Comparison of ENCODE assay signal across 21 mouse cellular contexts in genomic region chr5:67670158-67670557, GRCm38 (mm10).
DNase-seq lines count a peak whose midpoint lies in the region; ATAC-seq and TF ChIP-seq lines count a peak whose summit lies in the region.
"Had no signal": no experiment of that assay in that cellular context is flagged by ENCODE, and none has a peak within 500 bp of the region (broad histone marks: within the 10 kb centered on the region; RNA-seq: fewer than 3 reads in every experiment).

No protein-coding gene starts in this region.

- 75% methylated on average over 6 of the region's 6 CpGs for WGBS in heart, embryonic 10.5 days
- WGBS in heart, embryonic 11.5 days (ENCODE audit: insufficient replicate concordance), result 68% methylated on average over 6 of the region's 6 CpGs
- WGBS in thymus, adult 2 months, result 79% methylated on average over 6 of the region's 6 CpGs

- no peak for TF ChIP-seq CTCF in MEL (IDR thresholded peaks at IDR 0.05 in 2 of 3, conservative IDR thresholded peaks at IDR 0.05 in 1 of 3; ENCODE audit: control insufficient read depth in 1 of 3, insufficient read depth in 1 of 3, low read depth in 2 of 3, low read length in 3 of 3, poor library complexity in 1 of 3, severe bottlenecking in 1 of 3)
- TF ChIP-seq CTCF in thymus, adult 2 months (IDR thresholded peaks at IDR 0.05; ENCODE audit: borderline replicate concordance, control insufficient read depth, extremely low read depth, insufficient read depth, low read length, poor library complexity), result no peak

- DNase-seq in heart, embryonic 10.5 days (ENCODE audit: low spot score), result peak; percentile 58
- peak; percentile 63 for DNase-seq in MEL (ENCODE audit: low read depth, low spot score)
- peak; percentile 29 for DNase-seq in MEL-GATA-1-ER (ENCODE audit: extremely low read depth, low read depth)
- DNase-seq in kidney, postnatal 10 days, result no peak
- DNase-seq in thymus, adult 2 months, result no peak
- DNase-seq: cerebellum, adult 9-11 months; embryo, embryonic 11 days; gastrocnemius, postnatal 25 days; heart, adult 11 months; heart, postnatal 4 days had no signal

- H3K4me1 ChIP-seq in heart, embryonic 10.5 days, result no peaks in the 10 kb centered on the region
- H3K4me1 ChIP-seq in heart, embryonic 11.5 days (ENCODE audit: control insufficient read depth, insufficient read depth, low read length), result no peaks in the 10 kb centered on the region
- H3K4me1 ChIP-seq in MEL (ENCODE audit: control insufficient read depth in 1 of 2, insufficient read depth in 2 of 2, low read length in 2 of 2), result no peaks in the 10 kb centered on the region; a peak in 2 of 4 replicates
- no peaks in the 10 kb centered on the region for H3K4me1 ChIP-seq in thymus, adult 2 months (replicated peaks; ENCODE audit: control insufficient read depth, insufficient read depth, low read length)
- H3K4me1 ChIP-seq: embryonic facial prominence, embryonic 15.5 days; hindbrain, embryonic 12.5 days had no signal

- no peak for TF ChIP-seq RAD21 in MEL (IDR thresholded peaks at IDR 0.05; ENCODE audit: low read depth, low read length)

- no peak overlapping the region for H3K27ac ChIP-seq in heart, embryonic 10.5 days
- H3K27ac ChIP-seq in heart, embryonic 11.5 days (ENCODE audit: low read depth, low read length), result no peak overlapping the region
- no peak overlapping the region for H3K27ac ChIP-seq in MEL (ENCODE audit: control insufficient read depth, low read depth, low read length)
- H3K27ac ChIP-seq in thymus, adult 2 months (ENCODE audit: control insufficient read depth, insufficient read depth, low read length), result no peak overlapping the region
- H3K27ac ChIP-seq: embryonic facial prominence, embryonic 15.5 days; heart, embryonic 13.5 days; hindbrain, embryonic 12.5 days; hindbrain, embryonic 15.5 days had no signal

- ATAC-seq in heart, embryonic 11.5 days (replicated peaks; ENCODE audit: insufficient number of reproducible peaks, low FRiP score, low TSS enrichment), result no peak
- ATAC-seq in hematopoietic stem cell, adult 5-6 weeks (replicated peaks in 1 of 2; ENCODE audit: insufficient read depth in 1 of 2, low FRiP score in 2 of 2, low TSS enrichment in 1 of 2, low read depth in 1 of 2, poor library complexity in 2 of 2, severe bottlenecking in 2 of 2), result peak; percentile 61 to 75
- ATAC-seq: CD4-positive, CD25-positive, alpha-beta regulatory T cell, adult 4 months; forebrain, embryonic 14.5 days; intestine, postnatal 0 days; Patski had no signal

- H3K36me3 ChIP-seq in heart, embryonic 10.5 days, result 0 out of 2 replicates have a peak, but pooled peaks cover 7% of the 10 kb centered on the region
- no peaks in the 10 kb centered on the region for H3K36me3 ChIP-seq in heart, embryonic 11.5 days (ENCODE audit: control insufficient read depth, insufficient read depth, low read length)
- peaks cover 4 to 5% of the 10 kb centered on the region in 2 experiments; a peak in 3 of 4 replicates for H3K36me3 ChIP-seq in MEL (ENCODE audit: control insufficient read depth in 1 of 2, insufficient read depth in 2 of 2, low read length in 2 of 2)
- peaks cover 11% of the 10 kb centered on the region for H3K36me3 ChIP-seq in thymus, adult 2 months (ENCODE audit: control insufficient read depth, insufficient read depth, low read length)
- H3K36me3 ChIP-seq: embryonic facial prominence, embryonic 15.5 days; heart, embryonic 13.5 days had no signal

- no peak for TF ChIP-seq POLR2A in MEL (IDR thresholded peaks at IDR 0.05; ENCODE audit: control insufficient read depth in 1 of 2, insufficient read depth in 1 of 2, low read depth in 1 of 2, low read length in 2 of 2, poor library complexity in 1 of 2)
- no peak for TF ChIP-seq POLR2A in thymus, adult 2 months (IDR thresholded peaks at IDR 0.05; ENCODE audit: control insufficient read depth, extremely low read depth, insufficient read depth, low read length, poor library complexity)

- H3K4me2 ChIP-seq in heart, embryonic 11.5 days, result no peak overlapping the region
- H3K4me2 ChIP-seq: hindbrain, embryonic 12.5 days; hindbrain, embryonic 15.5 days had no signal

- no peaks in the 10 kb centered on the region for H3K27me3 ChIP-seq in heart, embryonic 10.5 days (ENCODE audit: insufficient read depth, poor library complexity, severe bottlenecking)
- no peaks in the 10 kb centered on the region for H3K27me3 ChIP-seq in heart, embryonic 11.5 days (ENCODE audit: control insufficient read depth, insufficient read depth, low read length)
- no peaks in the 10 kb centered on the region for H3K27me3 ChIP-seq in MEL (ENCODE audit: control insufficient read depth in 1 of 2, insufficient read depth in 2 of 2, low read length in 2 of 2)
- H3K27me3 ChIP-seq in thymus, adult 2 months (ENCODE audit: control insufficient read depth, insufficient read depth, low read length), result no peaks in the 10 kb centered on the region
- H3K27me3 ChIP-seq: embryonic facial prominence, embryonic 15.5 days; heart, embryonic 13.5 days; hindbrain, embryonic 12.5 days; hindbrain, embryonic 15.5 days had no signal

- no peaks in the 10 kb centered on the region for H3K79me2 ChIP-seq in MEL (ENCODE audit: control insufficient read depth, insufficient read depth, low read length, poor library complexity)

- no peak overlapping the region for H3K4me3 ChIP-seq in heart, embryonic 10.5 days
- no peak overlapping the region for H3K4me3 ChIP-seq in heart, embryonic 11.5 days (ENCODE audit: low read depth, low read length)
- no peak overlapping the region for H3K4me3 ChIP-seq in MEL (ENCODE audit: control insufficient read depth in 1 of 2, insufficient read depth in 1 of 2, low read depth in 2 of 2, low read length in 2 of 2)
- no peak overlapping the region for H3K4me3 ChIP-seq in thymus, adult 2 months (ENCODE audit: control insufficient read depth, insufficient read depth, low read length)
- H3K4me3 ChIP-seq: embryonic facial prominence, embryonic 15.5 days; heart, embryonic 13.5 days; hindbrain, embryonic 12.5 days; hindbrain, embryonic 15.5 days had no signal

- TF ChIP-seq EP300 in MEL (IDR thresholded peaks at IDR 0.05; ENCODE audit: low read depth in 1 of 2, low read length in 2 of 2), result no peak

- no peak overlapping the region for H3K9ac ChIP-seq in heart, embryonic 11.5 days (ENCODE audit: low read depth, low read length)
- no peak overlapping the region for H3K9ac ChIP-seq in MEL (ENCODE audit: control insufficient read depth, low read depth, low read length, poor library complexity, severe bottlenecking)
- H3K9ac ChIP-seq: embryonic facial prominence, embryonic 15.5 days; forebrain, postnatal 0 days; heart, embryonic 13.5 days; hindbrain, embryonic 12.5 days; hindbrain, embryonic 15.5 days had no signal

- no peaks in the 10 kb centered on the region for H3K9me3 ChIP-seq in heart, embryonic 10.5 days
- no peaks in the 10 kb centered on the region for H3K9me3 ChIP-seq in heart, embryonic 11.5 days (replicated peaks; ENCODE audit: control insufficient read depth, low read length)
- no peaks in the 10 kb centered on the region for H3K9me3 ChIP-seq in MEL (replicated peaks; ENCODE audit: insufficient read depth, low read length)
- H3K9me3 ChIP-seq: embryonic facial prominence, embryonic 15.5 days; heart, embryonic 13.5 days; hindbrain, embryonic 12.5 days; hindbrain, embryonic 15.5 days had no signal

TF ChIP-seq in MEL, 35 proteins besides CTCF, POLR2A, EP300 and RAD21:
- no peak for TF ChIP-seq ZMIZ1 (IDR thresholded peaks at IDR 0.05; ENCODE audit: low read depth, low read length)
- no peak for TF ChIP-seq POLR2AphosphoS5 (IDR thresholded peaks at IDR 0.05; ENCODE audit: borderline replicate concordance, low read depth, low read length)
- TF ChIP-seq ZNF384 (IDR thresholded peaks at IDR 0.05; ENCODE audit: low read depth, low read length), result no peak
- no peak for TF ChIP-seq CHD2 (IDR thresholded peaks at IDR 0.05; ENCODE audit: low read length)
- TF ChIP-seq ETS1 (IDR thresholded peaks at IDR 0.05; ENCODE audit: low read depth, low read length), result no peak
- no peak for TF ChIP-seq MYB (IDR thresholded peaks at IDR 0.05; ENCODE audit: low read depth, low read length)
- TF ChIP-seq RCOR1 (IDR thresholded peaks at IDR 0.05; ENCODE audit: low read depth, low read length), result no peak
- TF ChIP-seq USF2 (IDR thresholded peaks at IDR 0.05; ENCODE audit: borderline replicate concordance in 1 of 2, insufficient read depth in 1 of 2, low read depth in 1 of 2, low read length in 2 of 2), result no peak
- TF ChIP-seq E2F4 (IDR thresholded peaks at IDR 0.05; ENCODE audit: borderline replicate concordance, low read depth, low read length), result no peak
- no peak for TF ChIP-seq MXI1 (IDR thresholded peaks at IDR 0.05; ENCODE audit: low read depth, low read length)
- no peak for TF ChIP-seq ELF1 (IDR thresholded peaks at IDR 0.05; ENCODE audit: low read depth, low read length)
- no peak for TF ChIP-seq NELFE (IDR thresholded peaks at IDR 0.05; ENCODE audit: low read depth, low read length)
- no peak for TF ChIP-seq JUND (IDR thresholded peaks at IDR 0.05; ENCODE audit: low read depth, low read length)
- no peak for TF ChIP-seq ZKSCAN1 (IDR thresholded peaks at IDR 0.05; ENCODE audit: low read depth, low read length)
- no peak for TF ChIP-seq TAL1 (IDR thresholded peaks at IDR 0.05; ENCODE audit: low read length)
- TF ChIP-seq MAX (IDR thresholded peaks at IDR 0.05; ENCODE audit: low read length), result no peak
- TF ChIP-seq MAFK (IDR thresholded peaks at IDR 0.05; ENCODE audit: borderline replicate concordance, low read depth, low read length), result no peak
- no peak for TF ChIP-seq GABPA (IDR thresholded peaks at IDR 0.05; ENCODE audit: low read depth, low read length)

Comparison
In these comparisons a context has a peak if more than half of its experiments do, and no peak if none do; other contexts are left out.
1. DNase-seq: peak in heart, embryonic 10.5 days (single experiment), MEL (single experiment) and MEL-GATA-1-ER (single experiment); none in kidney, postnatal 10 days (single experiment) and thymus, adult 2 months (single experiment).